Mouse (Mus musculus): Measurements from ENCODE around the gene Opn1sw. TPM values are rescaled to one million over a fixed set of nuclear protein-coding genes. Genes with fewer than 3 reads are reported as not detected.
"Not testable (repeated sequence)": the region's sequence is repeated elsewhere in the genome, so short reads cannot be mapped to it uniquely, and the experiment has no call there.

Opn1sw gene
- total RNA-seq, 2 experiments from 2014 or later, result not detected

DNA sequence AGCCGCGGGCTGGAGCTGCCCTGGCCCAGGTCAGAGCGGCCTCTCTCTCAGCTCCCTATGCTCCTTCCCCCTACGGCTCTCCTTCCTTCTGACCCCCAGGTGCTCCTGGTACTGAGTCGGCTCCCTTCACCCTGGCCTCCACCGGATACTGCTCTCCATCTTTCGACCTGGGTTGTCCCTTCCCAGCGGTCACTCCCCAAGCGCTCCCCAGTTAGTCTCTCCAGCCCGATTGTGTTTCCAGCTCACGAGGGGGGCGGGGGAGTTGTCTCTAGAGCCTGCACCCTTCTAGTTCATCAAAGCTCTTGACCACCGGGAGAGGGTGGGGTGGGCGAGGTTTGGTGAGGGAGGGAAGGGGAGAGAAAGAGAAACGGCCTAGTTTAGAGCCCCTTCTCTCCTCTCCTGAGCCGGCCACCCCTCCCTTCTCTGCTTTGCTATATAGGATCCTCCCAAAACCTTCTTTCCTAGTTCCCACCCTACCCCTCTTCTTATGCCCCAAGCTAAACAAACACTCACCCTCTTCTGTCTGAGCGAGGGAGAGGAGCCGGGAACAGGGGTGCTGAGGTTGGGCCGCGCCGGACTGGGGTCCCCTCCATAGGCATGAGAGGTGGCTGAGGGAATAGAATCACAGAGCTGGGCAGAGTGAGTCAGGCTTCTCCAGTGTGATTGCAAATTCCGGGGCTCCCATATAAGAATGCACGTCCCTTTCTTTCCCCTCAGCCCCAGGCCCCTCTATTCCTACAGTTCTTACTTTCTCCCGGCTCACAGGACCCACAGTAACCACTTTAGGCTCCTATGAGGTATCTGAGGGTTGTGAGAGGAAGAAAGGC is 8.7 kb upstream of the Opn1sw start:
- DNase-seq (ENCODE audit: low spot score in 2 of 2), result no peak

- DNase-seq (ENCODE audit: low spot score in 2 of 2), result peak; percentile 70 to 76
Observed at GRCm38 (mm10) chr6:29395910-29396713, 7.8 kb upstream of the Opn1sw start, which contains the start of gene Ccdc136. Gene Ccdc136 (plus strand): TSS chr6:29396309.

DNA sequence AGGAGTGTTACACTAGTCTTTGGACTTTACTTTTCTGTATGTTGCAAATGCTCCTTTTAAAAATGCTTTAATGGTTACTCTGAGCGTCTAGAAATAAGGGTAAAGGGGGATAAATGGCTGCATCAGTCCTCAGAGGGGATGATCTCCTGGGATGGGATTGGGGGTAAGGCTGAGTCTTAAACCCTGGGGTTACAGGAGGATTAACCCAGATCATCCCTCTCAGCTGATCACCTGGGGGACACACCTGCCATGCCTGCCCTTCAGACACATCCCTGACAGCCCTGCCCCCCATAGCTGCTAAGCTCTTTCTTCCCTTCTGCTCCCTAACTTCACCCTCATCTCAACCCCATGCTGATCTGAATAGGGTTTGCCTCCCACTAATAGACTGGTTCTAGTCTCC is 6.0 kb upstream of the Opn1sw start:
- DNase-seq (ENCODE audit: low spot score in 2 of 2), result no peak

- DNase-seq (ENCODE audit: low spot score in 2 of 2), result no peak
Observed at GRCm38 (mm10) chr6:29391802-29392201, 3.5 kb upstream of the Opn1sw start.

- DNase-seq (ENCODE audit: low spot score in 2 of 2), result not testable (repeated sequence)
Observed at GRCm38 (mm10) chr6:29391241-29391640, 3.0 kb upstream of the Opn1sw start.

GRCm38 (mm10) chr6:29390500-29390899 is 2.2 kb upstream of the Opn1sw start:
- DNase-seq (ENCODE audit: low spot score in 2 of 2), result not testable (repeated sequence)

DNA sequence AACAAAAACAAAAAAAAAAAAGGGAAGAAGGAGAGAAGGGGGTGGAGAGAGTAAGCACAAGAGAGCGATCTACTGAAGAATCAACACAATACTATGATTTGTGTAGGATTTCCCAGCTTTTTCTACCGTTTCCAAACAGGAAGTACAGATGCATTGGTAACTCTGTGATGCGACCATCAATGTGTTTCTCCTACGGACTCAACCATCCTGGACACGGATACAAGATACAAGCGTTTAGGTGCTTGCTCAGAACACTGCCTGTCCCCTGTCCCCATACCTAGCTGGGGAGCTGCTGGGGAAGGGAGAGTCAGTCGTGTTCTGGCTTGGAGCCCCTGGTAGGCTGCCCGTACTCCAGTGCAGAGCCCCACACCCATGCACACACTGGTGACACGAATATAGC is 1.2 kb upstream of the Opn1sw start:
- DNase-seq (ENCODE audit: low spot score in 2 of 2), result no peak

GRCm38 (mm10) chr6:29388606-29389080 is 375 bp upstream of the Opn1sw start:
- DNase-seq (ENCODE audit: low spot score in 2 of 2), result peak; percentile 56 to 69

DNA sequence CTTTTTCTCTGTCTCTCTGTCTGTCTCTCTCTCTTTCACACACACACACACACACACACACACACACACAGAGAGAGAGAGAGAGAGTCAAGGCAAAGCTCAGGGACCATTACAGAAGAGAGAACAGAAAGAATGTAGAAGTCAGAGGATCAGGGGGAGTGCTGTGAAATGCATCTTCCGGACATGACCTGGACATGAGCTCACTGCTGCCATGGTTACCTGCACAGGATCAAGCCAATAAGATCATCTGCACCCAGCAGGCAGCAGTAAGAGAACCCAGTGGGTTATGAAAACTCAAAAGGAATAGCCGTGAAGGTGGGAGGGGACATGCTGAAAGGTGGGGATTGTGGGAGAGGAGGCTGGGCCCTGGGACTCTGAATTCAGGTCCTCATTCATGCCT is 5.8 kb downstream of the Opn1sw start:
- DNase-seq (ENCODE audit: low spot score in 2 of 2), result no peak

GRCm38 (mm10) chr6:29379954-29380353 is 8.3 kb downstream of the Opn1sw start:
- no peak for DNase-seq (ENCODE audit: low spot score in 2 of 2)

DNA sequence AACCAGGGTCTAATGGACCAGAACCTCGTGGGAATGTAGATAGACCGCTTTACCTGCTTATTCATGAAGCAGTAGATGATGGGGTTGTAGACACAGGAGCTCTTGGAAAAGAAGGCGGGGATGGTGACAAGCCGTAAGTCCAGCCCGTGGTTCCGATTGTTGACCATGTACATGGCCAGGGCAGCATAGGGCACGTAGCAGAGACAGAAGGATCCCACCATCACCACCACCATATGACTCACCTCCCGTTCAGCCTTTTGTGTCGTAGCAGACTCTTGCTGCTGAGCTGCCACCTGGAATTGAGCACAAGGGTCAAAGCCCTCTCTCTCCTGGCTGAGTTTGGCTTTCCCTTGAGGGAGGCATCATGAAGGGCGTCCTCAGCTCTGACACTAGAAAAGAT is 9.6 kb downstream of the Opn1sw start:
- no peak for DNase-seq (ENCODE audit: low spot score in 2 of 2)

- no peak for DNase-seq (ENCODE audit: low spot score in 2 of 2)
Observed at GRCm38 (mm10) chr6:29377386-29377785, 10.9 kb downstream of the Opn1sw start.

DNA sequence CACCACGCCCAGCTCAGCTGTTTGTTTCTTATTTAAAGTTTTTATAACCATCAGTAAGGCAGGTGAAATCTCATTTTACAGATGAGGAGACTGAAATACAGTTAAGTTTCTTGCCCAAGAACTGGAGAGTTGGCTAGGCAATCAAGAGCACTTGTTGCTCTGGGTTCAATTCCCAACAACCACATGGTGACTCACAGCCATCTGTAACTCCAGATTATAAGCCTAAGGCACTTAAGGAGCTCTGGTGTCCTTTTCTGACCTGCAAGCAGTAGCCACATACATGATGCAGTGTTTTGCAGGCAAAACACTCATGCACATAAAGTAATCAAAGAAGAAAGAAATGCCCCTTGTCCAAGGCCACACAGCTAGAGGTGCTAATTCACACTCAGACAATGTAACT is 23.0 kb downstream of the Opn1sw start:
- DNase-seq (ENCODE audit: low spot score in 2 of 2), result no peak

- DNase-seq (ENCODE audit: low spot score in 2 of 2), result no peak
Observed at GRCm38 (mm10) chr6:29363129-29363515, 25.1 kb downstream of the Opn1sw start.

DNA sequence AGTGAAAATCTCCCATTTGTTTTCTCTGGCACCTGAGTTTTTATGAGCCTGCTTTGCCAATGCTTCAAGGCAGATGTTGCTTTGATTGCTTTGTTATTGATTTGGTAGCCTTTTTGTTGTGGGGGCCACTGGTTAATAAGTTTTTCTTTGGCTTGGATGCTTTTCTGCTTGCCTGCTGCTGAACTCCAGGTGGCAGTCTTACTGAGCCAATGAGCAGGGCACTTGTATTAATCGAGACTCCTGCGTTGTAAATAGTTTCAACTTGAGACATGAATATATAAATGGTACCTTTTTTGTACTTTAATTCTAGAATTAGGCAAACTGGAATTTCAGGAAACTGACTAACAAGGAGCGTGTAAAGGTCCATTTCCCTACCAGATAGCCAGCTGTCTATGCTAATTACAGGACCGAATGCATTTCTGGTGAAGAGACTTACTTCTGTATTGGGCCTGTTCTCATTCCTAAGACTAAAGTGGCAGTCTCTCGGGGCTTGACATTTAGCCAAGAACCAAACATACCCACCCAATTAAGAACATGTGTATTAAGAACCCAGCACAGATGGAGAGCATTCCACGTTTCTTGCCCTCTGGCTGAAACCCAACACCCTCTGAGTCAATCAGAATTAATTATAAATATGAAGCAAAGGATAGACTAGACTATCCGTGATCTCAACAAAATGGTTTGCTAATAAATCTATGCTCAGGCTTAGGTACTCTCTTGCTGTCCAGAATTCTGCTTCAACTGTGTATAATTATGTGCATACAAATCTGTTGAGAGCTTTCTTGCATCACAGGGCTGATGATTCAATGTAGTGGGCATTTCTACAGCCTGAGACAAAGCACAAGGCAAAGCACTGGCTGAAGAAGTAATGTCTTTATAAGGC is 25.8 kb downstream of the Opn1sw start:
- DNase-seq (ENCODE audit: low spot score in 2 of 2), result no peak

DNA sequence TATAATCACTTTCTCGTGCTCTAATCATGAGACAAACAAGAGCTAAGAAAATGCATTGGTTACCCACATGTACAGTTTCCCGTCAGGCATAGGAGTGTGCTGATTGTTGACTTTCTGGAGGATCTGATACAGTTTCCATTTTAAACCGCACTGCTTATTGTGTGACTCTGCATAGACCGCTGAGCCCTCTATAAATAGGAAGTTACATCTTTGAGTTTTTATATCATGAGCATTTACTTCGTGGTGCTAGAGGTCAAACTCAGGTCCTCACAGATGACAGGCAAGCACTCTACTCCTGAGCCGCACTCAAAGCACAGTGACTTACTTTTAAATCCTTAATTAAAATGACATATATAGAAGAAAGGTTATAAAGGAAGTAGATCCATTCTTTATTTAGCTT is 28.1 kb downstream of the Opn1sw start:
- no peak for DNase-seq (ENCODE audit: low spot score in 2 of 2)

GRCm38 (mm10) chr6:29359386-29359785 is 28.9 kb downstream of the Opn1sw start:
- no peak for DNase-seq (ENCODE audit: low spot score in 2 of 2)

- no peak for DNase-seq (ENCODE audit: low spot score in 2 of 2)
Observed at GRCm38 (mm10) chr6:29352816-29353215, 35.5 kb downstream of the Opn1sw start.

DNA sequence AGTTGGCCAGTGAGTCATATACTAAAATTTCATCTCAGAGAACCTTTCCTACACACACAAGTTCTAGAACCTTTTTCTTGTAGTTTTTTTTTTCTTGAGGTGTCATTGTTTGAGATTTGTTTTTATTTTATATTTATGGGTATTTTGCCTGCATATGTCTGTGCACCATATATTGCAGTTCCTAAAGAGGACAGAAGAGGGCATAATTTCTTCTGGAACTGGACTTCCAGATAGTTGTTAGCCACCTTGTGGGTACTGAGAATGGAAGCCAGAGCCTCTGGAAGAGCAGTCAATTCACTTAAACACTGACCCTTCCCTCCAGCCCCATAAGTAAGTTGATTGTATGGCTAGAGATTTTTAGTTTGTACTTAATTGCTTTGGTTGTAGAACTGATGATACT is 36.7 kb downstream of the Opn1sw start:
- DNase-seq (ENCODE audit: low spot score in 2 of 2), result no peak

GRCm38 (mm10) chr6:29348371-29348724 is 39.9 kb downstream of the Opn1sw start:
- no peak for DNase-seq (ENCODE audit: low spot score in 2 of 2)

Measured in adrenal gland, adult 18-20 months (tissue).